Mouse (Mus musculus) heart, embryonic 11.5 days (tissue): ENCODE results near the gene Ctnnd2. TPM values are rescaled to one million over a fixed set of nuclear protein-coding genes. Genes with fewer than 3 reads are reported as not detected.

Experiments
- ATAC-seq: fragments of 200-750 bp; cut with Nextera tagmentation; replicated peaks from 2 replicates; pipeline ENCODE4 v1.8.0; 2017; ENCODE audit warnings: moderate library complexity; ENCODE audit not compliant: insufficient number of reproducible peaks, low FRiP score, low TSS enrichment
- H3K27ac ChIP-seq: fragments of 300-500 bp; sonication (generic); 2 replicates; pipeline ENCODE4 v1.5.1; 2014; ENCODE audit warnings: mild to moderate bottlenecking, low read depth, low read length
- H3K27me3 ChIP-seq: fragments of 300-500 bp; sonication (generic); 2 replicates; pipeline ENCODE4 v1.6.1; 2014; ENCODE audit warnings: mild to moderate bottlenecking, low read length, mixed read lengths; ENCODE audit not compliant: control insufficient read depth, insufficient read depth
- H3K36me3 ChIP-seq: fragments of 300-500 bp; sonication (generic); 2 replicates; pipeline ENCODE4 v1.6.1; 2014; ENCODE audit warnings: mild to moderate bottlenecking, low read length, moderate library complexity, mixed read lengths; ENCODE audit not compliant: control insufficient read depth, insufficient read depth
- H3K4me1 ChIP-seq: fragments of 300-500 bp; sonication (generic); 2 replicates; pipeline ENCODE4 v1.6.1; 2014; ENCODE audit warnings: low read length; ENCODE audit not compliant: control insufficient read depth, insufficient read depth
- H3K4me2 ChIP-seq: fragments of 300-500 bp; sonication (generic); 2 replicates; pipeline ENCODE4 v1.6.1; 2014; ENCODE audit warnings: mild to moderate bottlenecking, moderate library complexity
- H3K4me3 ChIP-seq: fragments of 300-500 bp; sonication (generic); 2 replicates; pipeline ENCODE4 v1.5.1; 2014; ENCODE audit warnings: low read depth, low read length
- H3K9ac ChIP-seq: fragments of 300-500 bp; sonication (generic); 2 replicates; pipeline ENCODE4 v1.6.1; 2014; ENCODE audit warnings: mild to moderate bottlenecking, low read depth, low read length, moderate library complexity
- H3K9me3 ChIP-seq: fragments of 300-500 bp; sonication (generic); replicated peaks from 2 replicates; pipeline ENCODE4 v1.6.1; 2016; ENCODE audit warnings: low read length; ENCODE audit not compliant: control insufficient read depth
- WGBS: fragments of 180-500 bp; shearing (Covaris S2); extraction: QIAGEN DNeasy Blood & Tissue Kit; methylation state at CpG from one replicate; pipeline ENCODE4 v1.1.7; 2014; ENCODE audit not compliant: insufficient replicate concordance; 5-methylcytosine and 5-hydroxymethylcytosine counted together
- polyA plus RNA-seq: library from polyadenylated mRNA; unstranded; fragments of >200 nt; fragmentation: Nextera tagmentation; extraction: Ambion mirVana; gene quantifications from 2 replicates; pipeline ENCODE4 v1.2.1, GENCODE M21; 2014

Gene Ctnnd2
- polyA plus RNA-seq, 1 experiment from 2014 or later: 2.1 TPM

DNA sequence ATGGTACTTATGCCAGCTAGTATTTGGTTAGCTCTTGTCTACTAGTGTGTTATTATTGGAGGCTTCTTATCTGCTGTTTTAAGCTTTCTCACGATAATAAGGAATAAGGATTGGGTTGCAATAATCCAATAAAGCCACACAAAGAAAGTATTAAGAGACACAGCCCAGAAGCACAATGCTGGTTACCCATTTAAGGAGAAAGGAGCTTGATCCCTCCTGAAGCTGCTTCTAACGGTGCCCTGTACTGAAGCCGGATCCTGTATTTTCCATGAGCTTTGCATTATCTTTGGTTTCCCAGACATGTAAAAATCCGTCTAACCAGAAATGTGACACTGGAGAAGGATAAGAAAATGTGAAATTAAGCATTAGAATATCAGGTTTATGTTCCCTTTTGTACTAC is 565.8 kb downstream of the Ctnnd2 start:
- H3K27me3 ChIP-seq: no peaks in the 10 kb centered on the region
- 66% methylated on average over 4 of the region's 4 CpGs for WGBS
- ATAC-seq: no peak

DNA sequence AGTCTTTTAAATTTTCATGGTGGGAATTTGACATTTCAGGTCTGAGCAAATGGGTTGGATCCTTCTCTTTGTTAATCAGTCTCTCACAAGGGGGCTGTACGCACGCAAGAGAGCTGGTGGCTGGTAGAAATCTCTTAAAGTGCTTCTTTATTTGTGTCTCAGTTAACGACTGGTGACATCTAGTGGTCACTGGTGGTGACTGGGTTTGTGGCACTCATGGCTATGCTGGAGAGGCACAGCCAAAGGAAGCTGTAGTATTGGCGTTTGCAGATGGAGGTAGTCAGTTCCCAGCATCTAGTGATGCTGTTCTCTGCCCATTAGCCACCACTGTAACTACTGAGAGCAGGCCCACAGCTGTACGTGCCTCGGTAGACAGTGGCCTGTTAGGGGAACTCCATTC is 568.3 kb downstream of the Ctnnd2 start:
- H3K9ac ChIP-seq: no peak overlapping the region
- no peaks in the 10 kb centered on the region for H3K9me3 ChIP-seq
- WGBS: 19% methylated on average over 6 of the region's 6 CpGs
- H3K27me3 ChIP-seq: no peaks in the 10 kb centered on the region
- no peak for ATAC-seq
- H3K4me3 ChIP-seq: no peak overlapping the region
- H3K4me1 ChIP-seq: no peaks in the 10 kb centered on the region
- H3K36me3 ChIP-seq: no peaks in the 10 kb centered on the region
- H3K4me2 ChIP-seq: no peak overlapping the region
- H3K27ac ChIP-seq: no peak overlapping the region

More for the DNA sequence above, 565.8 kb downstream of the Ctnnd2 start:
- Histone ChIP-seq H3K36me3 (no peaks in the 10 kb centered on the region), H3K4me3 (no peak overlapping the region), H3K9me3 (no peaks in the 10 kb centered on the region), H3K4me2 (no peak overlapping the region), H3K27ac (no peak overlapping the region), H3K4me1 (no peaks in the 10 kb centered on the region), H3K9ac (no peak overlapping the region)

DNA sequence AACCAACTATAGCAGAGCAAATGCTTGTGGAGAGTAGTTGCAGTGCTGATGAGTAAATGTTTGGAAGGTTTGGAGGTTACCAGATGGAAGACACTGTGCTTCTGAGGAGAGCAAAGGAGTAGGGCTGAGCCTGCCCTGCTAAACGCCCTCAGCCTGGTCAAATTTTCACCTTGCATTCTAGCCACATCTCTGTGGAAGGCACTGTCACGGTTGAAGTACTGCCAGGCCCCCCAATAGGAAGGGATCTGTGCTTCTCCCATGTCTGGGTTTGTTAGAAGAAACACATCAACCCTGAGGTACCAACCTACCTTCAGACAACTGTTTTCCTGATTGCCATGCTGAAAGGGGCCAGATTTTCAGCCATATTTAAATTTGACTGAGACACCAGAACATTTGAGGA is 585.6 kb downstream of the Ctnnd2 start:
- Histone ChIP-seq H3K4me1 (no peaks in the 10 kb centered on the region), H3K4me3 (no peak overlapping the region), H3K27ac (no peak overlapping the region), H3K36me3 (no peaks in the 10 kb centered on the region), H3K27me3 (no peaks in the 10 kb centered on the region), H3K9me3 (no peaks in the 10 kb centered on the region), H3K9ac (no peak overlapping the region), H3K4me2 (no peak overlapping the region)
- 55% methylated on average over 2 of the region's 2 CpGs for WGBS
- no peak for ATAC-seq

DNA sequence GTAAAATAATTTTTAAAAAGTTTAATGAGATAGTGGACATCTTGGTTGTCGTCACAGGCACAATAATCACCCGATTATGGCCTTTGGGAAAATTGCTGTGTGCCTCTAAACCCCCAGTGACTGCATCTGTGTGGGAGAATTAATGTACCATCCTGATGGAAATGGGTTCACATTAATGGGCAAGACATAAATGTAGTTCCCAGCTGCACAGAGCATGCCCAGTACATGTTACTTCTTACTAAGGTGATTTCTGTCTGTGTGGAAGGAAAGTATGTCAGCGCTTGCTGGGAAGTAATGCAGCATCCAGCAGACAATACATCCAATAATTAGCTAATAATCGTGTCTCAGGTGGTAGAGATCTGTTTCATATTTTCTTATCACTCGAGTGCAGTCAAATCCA is 589.8 kb downstream of the Ctnnd2 start:
- Histone ChIP-seq H3K9me3 (no peaks in the 10 kb centered on the region), H3K27me3 (no peaks in the 10 kb centered on the region), H3K4me2 (no peak overlapping the region), H3K27ac (no peak overlapping the region), H3K4me1 (no peaks in the 10 kb centered on the region), H3K36me3 (no peaks in the 10 kb centered on the region), H3K9ac (no peak overlapping the region), H3K4me3 (no peak overlapping the region)
- WGBS: 75% methylated on average over 5 of the region's 5 CpGs
- no peak for ATAC-seq

DNA sequence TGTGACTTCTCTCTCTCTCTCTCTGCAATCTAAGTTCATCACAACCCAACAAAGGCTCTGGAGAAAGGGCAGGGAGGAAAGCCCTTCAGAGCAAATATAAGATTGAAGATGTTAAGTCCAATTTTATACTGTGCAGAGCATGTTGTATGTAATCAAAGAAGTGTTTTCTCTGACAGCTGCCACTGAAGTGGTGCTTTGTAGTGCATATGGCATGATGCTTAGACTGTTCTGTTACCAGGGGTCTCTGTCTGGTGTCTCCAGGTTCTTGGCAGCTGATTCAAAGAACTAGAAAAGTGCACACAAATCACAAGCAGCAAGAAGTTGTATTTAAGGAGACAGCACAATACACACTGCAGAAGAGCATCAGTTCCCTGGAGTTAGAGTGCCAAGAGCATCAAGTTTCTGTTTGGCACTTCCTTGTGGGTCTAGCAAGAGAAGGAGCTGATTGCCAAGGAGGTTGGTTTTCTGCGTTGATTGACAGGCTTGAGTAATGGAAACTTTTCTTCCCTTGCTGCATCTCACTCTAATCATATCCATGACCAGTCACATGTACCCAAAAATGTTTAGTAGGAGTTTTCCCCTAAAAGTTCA is 590.4 kb downstream of the Ctnnd2 start:
- no peak overlapping the region for H3K4me2 ChIP-seq
- H3K4me1 ChIP-seq: no peaks in the 10 kb centered on the region
- 84% methylated on average over 1 of the region's 1 CpGs for WGBS
- no peak overlapping the region for H3K27ac ChIP-seq
- no peak overlapping the region for H3K9ac ChIP-seq
- no peaks in the 10 kb centered on the region for H3K36me3 ChIP-seq
- ATAC-seq: no peak
- no peaks in the 10 kb centered on the region for H3K9me3 ChIP-seq
- no peak overlapping the region for H3K4me3 ChIP-seq
- H3K27me3 ChIP-seq: no peaks in the 10 kb centered on the region

DNA sequence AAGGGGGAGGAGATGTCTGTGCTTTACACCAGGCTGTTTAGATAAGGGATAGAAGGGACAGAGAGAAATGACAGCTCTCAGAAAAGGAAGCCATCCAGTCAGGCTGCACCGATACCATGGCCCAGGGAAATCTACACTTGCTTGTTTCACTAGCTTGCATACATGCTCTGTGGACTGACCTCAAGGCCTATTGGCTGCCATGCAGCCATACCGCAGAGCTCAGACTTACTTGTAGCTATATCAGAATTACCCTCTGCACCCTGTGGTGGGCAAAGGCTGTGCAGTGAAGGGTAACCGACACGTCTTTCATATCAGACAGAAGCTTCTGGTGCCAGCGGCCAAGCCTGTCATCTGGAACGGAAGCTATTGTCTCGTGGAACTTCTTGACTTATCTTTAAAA is 604.5 kb downstream of the Ctnnd2 start:
- Histone ChIP-seq H3K4me2 (no peak overlapping the region), H3K9ac (no peak overlapping the region), H3K27ac (no peak overlapping the region), H3K27me3 (no peaks in the 10 kb centered on the region), H3K36me3 (no peaks in the 10 kb centered on the region), H3K9me3 (no peaks in the 10 kb centered on the region), H3K4me3 (no peak overlapping the region), H3K4me1 (no peaks in the 10 kb centered on the region)
- WGBS: 73% methylated on average over 7 of the region's 7 CpGs
- no peak for ATAC-seq

DNA sequence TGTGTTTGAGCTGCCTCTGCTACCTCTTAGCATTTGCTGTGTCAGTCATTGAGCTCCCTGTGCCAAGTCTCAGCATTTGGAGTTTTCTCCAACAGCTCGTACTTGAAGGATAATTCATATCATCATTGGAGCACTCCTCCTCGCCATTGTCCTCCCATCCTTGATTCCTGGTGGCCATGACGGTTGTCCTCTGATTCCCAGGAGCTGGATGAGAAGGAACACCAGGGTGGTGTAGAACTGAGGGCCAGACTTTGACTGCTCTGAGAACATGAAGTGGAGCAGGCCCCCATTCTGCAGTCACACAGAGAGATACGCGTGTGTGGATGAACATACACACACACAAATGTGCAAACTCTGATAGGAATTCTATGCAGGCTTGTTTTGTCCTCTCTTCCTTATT is 605.4 kb downstream of the Ctnnd2 start:
- WGBS: 85% methylated on average over 5 of the region's 5 CpGs
- no peak for ATAC-seq
- no peak overlapping the region for H3K4me2 ChIP-seq
- no peaks in the 10 kb centered on the region for H3K36me3 ChIP-seq
- no peak overlapping the region for H3K4me3 ChIP-seq
- no peak overlapping the region for H3K27ac ChIP-seq
- no peak overlapping the region for H3K9ac ChIP-seq
- H3K27me3 ChIP-seq: no peaks in the 10 kb centered on the region
- H3K4me1 ChIP-seq: no peaks in the 10 kb centered on the region
- no peaks in the 10 kb centered on the region for H3K9me3 ChIP-seq

DNA sequence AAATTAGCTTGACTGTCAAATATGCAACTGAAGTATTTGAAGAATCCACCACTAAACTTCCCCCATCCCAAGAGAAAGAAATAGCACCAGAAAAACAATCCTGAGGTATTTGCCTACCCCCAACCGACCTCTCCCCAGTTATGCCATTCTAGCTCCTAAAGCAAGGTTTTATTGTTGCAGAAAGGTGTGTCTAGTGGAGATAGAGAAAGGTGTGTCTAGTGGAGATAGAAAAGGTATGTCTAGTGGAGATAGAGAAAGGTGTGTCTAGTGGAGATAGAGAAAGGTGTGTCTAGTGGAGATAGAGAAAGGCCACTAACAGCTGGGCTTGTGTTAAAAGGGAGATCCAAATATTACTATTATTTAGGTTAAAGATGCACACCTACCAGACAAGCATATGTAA is 607.5 kb downstream of the Ctnnd2 start:
- Histone ChIP-seq H3K9me3 (no peaks in the 10 kb centered on the region), H3K4me3 (no peak overlapping the region), H3K36me3 (no peaks in the 10 kb centered on the region), H3K27ac (no peak overlapping the region), H3K9ac (no peak overlapping the region), H3K4me1 (no peaks in the 10 kb centered on the region), H3K4me2 (no peak overlapping the region), H3K27me3 (no peaks in the 10 kb centered on the region)
- ATAC-seq: no peak
- 68% methylated on average over 1 of the region's 1 CpGs for WGBS

DNA sequence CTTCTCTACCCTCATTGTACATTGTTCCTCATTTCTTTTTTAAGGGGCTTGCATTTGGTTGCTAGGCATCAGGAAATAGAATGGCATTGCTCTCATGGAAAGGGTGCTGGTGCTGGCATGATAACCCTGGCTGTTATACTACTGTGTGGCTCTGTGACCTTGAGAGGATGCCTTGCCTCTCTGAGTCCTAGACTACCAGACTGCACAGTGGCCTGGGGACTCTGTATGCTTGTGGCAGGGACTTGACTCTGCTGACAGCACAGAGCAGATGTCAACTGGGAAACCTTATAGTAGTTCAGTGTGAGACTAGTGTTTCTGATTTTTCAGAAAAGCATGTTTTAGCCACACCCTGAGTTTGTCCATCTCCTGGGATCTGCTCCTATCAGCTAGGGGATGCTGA is 608.6 kb downstream of the Ctnnd2 start:
- ATAC-seq: no peak
- Histone ChIP-seq H3K9ac (no peak overlapping the region), H3K27me3 (no peaks in the 10 kb centered on the region)

More for the DNA sequence above, 608.6 kb downstream of the Ctnnd2 start:
- H3K36me3 ChIP-seq: no peaks in the 10 kb centered on the region
- no peaks in the 10 kb centered on the region for H3K9me3 ChIP-seq
- H3K4me1 ChIP-seq: no peaks in the 10 kb centered on the region
- no peak overlapping the region for H3K4me3 ChIP-seq
- H3K4me2 ChIP-seq: no peak overlapping the region
- no peak overlapping the region for H3K27ac ChIP-seq
